Mouse (Mus musculus) G1E (cell line): ENCODE results near the gene Il1b. TPM values are rescaled to one million over a fixed set of nuclear protein-coding genes. Genes with fewer than 3 reads are reported as not detected.

Experiments
- ATAC-seq: 2 replicates; pipeline ENCODE4 v1.8.0; 2016; ENCODE audit warnings: mild to moderate bottlenecking; ENCODE audit not compliant: insufficient number of reproducible peaks, poor library complexity, low FRiP score, severe bottlenecking; ENCODE audit errors: extremely low read depth
- DNase-seq: peaks from one replicate; pipeline ENCODE4 v3.0.0; 2012; ENCODE audit warnings: low spot score
- H3K27me3 ChIP-seq: 2 replicates; pipeline ENCODE4 v1.6.1; 2012; ENCODE audit warnings: mild to moderate bottlenecking, low read length, inconsistent platforms; ENCODE audit not compliant: insufficient read depth
- H3K36me3 ChIP-seq: replicated peaks from 2 replicates; pipeline ENCODE3; 2012; ENCODE audit warnings: mild to moderate bottlenecking, inconsistent platforms
- H3K4me1 ChIP-seq: 2 replicates; pipeline ENCODE4 v1.6.1; 2012; ENCODE audit warnings: low read depth, low read length, inconsistent platforms, mixed read lengths; ENCODE audit not compliant: insufficient read depth
- H3K4me3 ChIP-seq: 2 replicates; pipeline ENCODE4 v1.5.1; 2012; ENCODE audit warnings: low read depth, mild to moderate bottlenecking, inconsistent platforms, low read length, moderate library complexity, mixed read lengths
- H3K9me3 ChIP-seq: replicated peaks from 2 replicates; pipeline ENCODE4 v1.6.1; 2012; ENCODE audit warnings: inconsistent platforms
- CTCF ChIP-seq: IDR thresholded peaks from 2 replicates; pipeline ENCODE4 v1.5.1; 2012; ENCODE audit warnings: low read depth, low read length, inconsistent platforms, mixed read lengths
- GATA1 ChIP-seq: IDR thresholded peaks from 2 replicates; pipeline ENCODE4 v1.6.1; 2012; ENCODE audit warnings: borderline replicate concordance, low read length, inconsistent platforms, mixed read lengths
- GATA2 ChIP-seq: IDR thresholded peaks from 2 replicates; pipeline ENCODE4 v1.6.1; 2012; ENCODE audit warnings: low read depth, low read length, inconsistent platforms, borderline replicate concordance
- POLR2AphosphoS5 ChIP-seq: IDR thresholded peaks from 2 replicates; pipeline ENCODE4 v1.6.1; 2012; ENCODE audit warnings: low read depth, low read length, inconsistent platforms; ENCODE audit not compliant: insufficient replicate concordance
- TAL1 ChIP-seq: conservative IDR thresholded peaks from 2 replicates; pipeline ENCODE4 v1.6.1; 2012; ENCODE audit warnings: low read depth, low read length, inconsistent platforms, mixed read lengths
- polyA plus RNA-seq: library from polyadenylated mRNA; stranded (reverse); fragments of >175 nt; gene quantifications from 2 replicates; pipeline ENCODE4 v1.2.3, GENCODE M21; 2012
- total RNA-seq, 2 experiments: library from RNA; stranded (forward) in 1 of 2; stranded (reverse) in 1 of 2; fragments of 200-1000 nt in 1 of 2; fragments of >200 nt in 1 of 2; fragmentation: Nextera tagmentation in 1 of 2; gene quantifications; 2 replicates each; pipeline ENCODE4 v1.2.3; 2014 to 2017

The Il1b gene
- 56.0 and 82.2 TPM in 2 replicates for total RNA-seq (2014; fragmentation: Nextera tagmentation)
- 11.2 and 12.2 TPM in 2 replicates for total RNA-seq (2017)
- polyA plus RNA-seq: 0.18 and 0.26 TPM in 2 replicates

GRCm38 (mm10) chr2:129371039-129371438 lies at the start of gene Il1b:
TSS of gene Il1b (minus strand) at chr2:129371139.
- ATAC-seq (no peak), DNase-seq (no peak)
- Histone ChIP-seq H3K4me1 (peaks cover 80% of the 10 kb centered on the region), H3K27me3 (no peaks in the 10 kb centered on the region), H3K4me3 (peak within 1 kb of the TSS; percentile 49; the same call in 1 of the 2 replicates), H3K36me3 (peaks cover 5% of the 10 kb centered on the region), H3K9me3 (no peaks in the 10 kb centered on the region)
- no peak for TF ChIP-seq GATA1
- no peak for TF ChIP-seq CTCF
- TF ChIP-seq POLR2AphosphoS5: no peak
- TF ChIP-seq GATA2: no peak
- no peak for TF ChIP-seq TAL1

GRCm38 (mm10) chr2:129419361-129419880 lies 48.5 kb upstream of the Il1b start:
- Histone ChIP-seq H3K4me1 (peaks cover 40% of the 10 kb centered on the region), H3K27me3 (no peaks in the 10 kb centered on the region), H3K9me3 (peaks cover 9% of the 10 kb centered on the region), H3K4me3 (no peak overlapping the region), H3K36me3 (no peaks in the 10 kb centered on the region)
- DNase-seq: no peak
- no peak for ATAC-seq
- TF ChIP-seq POLR2AphosphoS5 (no peak), GATA1 (no peak), CTCF (no peak), TAL1 (no peak), GATA2 (no peak)

GRCm38 (mm10) chr2:129414593-129414992 lies 43.7 kb upstream of the Il1b start:
- no peak for DNase-seq
- Histone ChIP-seq H3K36me3 (no peaks in the 10 kb centered on the region), H3K4me3 (no peak overlapping the region), H3K9me3 (no peaks in the 10 kb centered on the region), H3K4me1 (peaks cover 33% of the 10 kb centered on the region), H3K27me3 (no peaks in the 10 kb centered on the region)
- ATAC-seq: no peak
- TF ChIP-seq TAL1 (no peak), GATA1 (no peak), GATA2 (no peak), CTCF (no peak), POLR2AphosphoS5 (no peak)

GRCm38 (mm10) chr2:129413488-129413887 lies 42.5 kb upstream of the Il1b start:
- Histone ChIP-seq H3K9me3 (no peaks in the 10 kb centered on the region), H3K27me3 (no peaks in the 10 kb centered on the region), H3K36me3 (no peaks in the 10 kb centered on the region), H3K4me1 (peaks cover 33% of the 10 kb centered on the region), H3K4me3 (no peak overlapping the region; the same call in 1 of the 2 replicates)
- TF ChIP-seq GATA1 (no peak), GATA2 (no peak), TAL1 (no peak), POLR2AphosphoS5 (no peak), CTCF (no peak)
- DNase-seq (no peak), ATAC-seq (peak; percentile 34)

GRCm38 (mm10) chr2:129411651-129412050 lies 40.7 kb upstream of the Il1b start:
- Histone ChIP-seq H3K9me3 (no peaks in the 10 kb centered on the region), H3K4me1 (peaks cover 43% of the 10 kb centered on the region), H3K4me3 (no peak overlapping the region), H3K36me3 (no peaks in the 10 kb centered on the region), H3K27me3 (no peaks in the 10 kb centered on the region)
- TF ChIP-seq TAL1 (no peak), POLR2AphosphoS5 (no peak), CTCF (no peak), GATA2 (no peak), GATA1 (no peak)
- ATAC-seq: no peak
- DNase-seq: no peak

GRCm38 (mm10) chr2:129410344-129410743 lies 39.4 kb upstream of the Il1b start:
- Histone ChIP-seq H3K9me3 (no peaks in the 10 kb centered on the region), H3K4me1 (peaks cover 49% of the 10 kb centered on the region), H3K36me3 (no peaks in the 10 kb centered on the region), H3K27me3 (no peaks in the 10 kb centered on the region), H3K4me3 (no peak overlapping the region)
- TF ChIP-seq CTCF (no peak), TAL1 (no peak), GATA1 (no peak), GATA2 (no peak), POLR2AphosphoS5 (no peak)
- ATAC-seq: no peak
- no peak for DNase-seq
